Mouse (Mus musculus): ENCODE results near the gene Pdzk1ip1. TPM values are rescaled to one million over a fixed set of nuclear protein-coding genes. Genes with fewer than 3 reads are reported as not detected.

Gene Pdzk1ip1
- polyA plus RNA-seq, 1 experiment from 2014 or later, result 42.7 TPM

- H3K27ac ChIP-seq (replicated peaks), result peak overlapping the region; percentile 84
- H3K9ac ChIP-seq, result no peak overlapping the region
- no peaks in the 10 kb centered on the region for H3K36me3 ChIP-seq
- 33% methylated on average over 3 of the region's 3 CpGs for WGBS
- ATAC-seq (ENCODE audit: extremely low read depth, insufficient number of reproducible peaks, low FRiP score, low TSS enrichment), result no peak
- no peak overlapping the region for H3K4me2 ChIP-seq
- H3K4me1 ChIP-seq, result peaks cover 27% of the 10 kb centered on the region
- peaks cover 59% of the 10 kb centered on the region for H3K27me3 ChIP-seq (replicated peaks)
- H3K4me3 ChIP-seq, result no peak overlapping the region
- no peaks in the 10 kb centered on the region for H3K9me3 ChIP-seq
Observed at GRCm38 (mm10) chr4:115075204-115075915, 13.1 kb upstream of the Pdzk1ip1 start.

- no peak for ATAC-seq (ENCODE audit: extremely low read depth, insufficient number of reproducible peaks, low FRiP score, low TSS enrichment)
- H3K4me1 ChIP-seq, result peaks cover 27% of the 10 kb centered on the region
- no peaks in the 10 kb centered on the region for H3K36me3 ChIP-seq
- no peaks in the 10 kb centered on the region for H3K9me3 ChIP-seq
- peaks cover 57% of the 10 kb centered on the region for H3K27me3 ChIP-seq (replicated peaks)
- WGBS, result 34% methylated on average over 10 of the region's 10 CpGs
- H3K4me3 ChIP-seq, result no peak overlapping the region
- H3K9ac ChIP-seq, result peak overlapping the region; percentile 5; the same call in 1 of the 2 replicates
- H3K27ac ChIP-seq (replicated peaks), result peak overlapping the region; percentile 28; the same call in 1 of the 2 replicates
- H3K4me2 ChIP-seq, result no peak overlapping the region
Observed at GRCm38 (mm10) chr4:115078892-115079820, 9.4 kb upstream of the Pdzk1ip1 start.

GRCm38 (mm10) chr4:115079821-115080349, 8.6 kb upstream of the Pdzk1ip1 start:
- Histone ChIP-seq H3K9me3 (no peaks in the 10 kb centered on the region), H3K4me2 (no peak overlapping the region), H3K4me3 (no peak overlapping the region), H3K9ac (no peak overlapping the region), H3K4me1 (peaks cover 27% of the 10 kb centered on the region), H3K36me3 (no peaks in the 10 kb centered on the region), H3K27me3 (replicated peaks) (peaks cover 58% of the 10 kb centered on the region), H3K27ac (replicated peaks) (0 out of 2 replicates have a peak overlapping the region, but pooled peaks have one; percentile 28)
- no peak for ATAC-seq (ENCODE audit: extremely low read depth, insufficient number of reproducible peaks, low FRiP score, low TSS enrichment)
- WGBS, result 32% methylated on average over 5 of the region's 5 CpGs

- Histone ChIP-seq H3K4me2 (no peak overlapping the region), H3K9me3 (no peaks in the 10 kb centered on the region), H3K27me3 (replicated peaks) (peaks cover 67% of the 10 kb centered on the region), H3K27ac (replicated peaks) (no peak overlapping the region), H3K9ac (no peak overlapping the region), H3K4me3 (no peak overlapping the region), H3K36me3 (no peaks in the 10 kb centered on the region), H3K4me1 (peaks cover 17% of the 10 kb centered on the region)
- WGBS, result 67% methylated on average over 3 of the region's 3 CpGs
- no peak for ATAC-seq (ENCODE audit: extremely low read depth, insufficient number of reproducible peaks, low FRiP score, low TSS enrichment)
Observed at GRCm38 (mm10) chr4:115083031-115083430, 5.5 kb upstream of the Pdzk1ip1 start.

- H3K9ac ChIP-seq, result no peak overlapping the region
- no peak overlapping the region for H3K4me2 ChIP-seq
- WGBS, result 26% methylated on average over 6 of the region's 6 CpGs
- no peak overlapping the region for H3K27ac ChIP-seq (replicated peaks)
- peaks cover 6% of the 10 kb centered on the region; the same call in 1 of the 2 replicates for H3K4me1 ChIP-seq
- H3K4me3 ChIP-seq, result no peak overlapping the region
- H3K9me3 ChIP-seq, result no peaks in the 10 kb centered on the region
- H3K36me3 ChIP-seq, result no peaks in the 10 kb centered on the region
- ATAC-seq (ENCODE audit: extremely low read depth, insufficient number of reproducible peaks, low FRiP score, low TSS enrichment), result no peak
- H3K27me3 ChIP-seq (replicated peaks), result peaks cover 86% of the 10 kb centered on the region
Observed at GRCm38 (mm10) chr4:115085522-115086095, 2.9 kb upstream of the Pdzk1ip1 start.

- peaks cover 84% of the 10 kb centered on the region for H3K27me3 ChIP-seq (replicated peaks)
- peaks cover 6% of the 10 kb centered on the region; the same call in 1 of the 2 replicates for H3K4me1 ChIP-seq
- 64% methylated on average over 4 of the region's 4 CpGs for WGBS
- ATAC-seq (ENCODE audit: extremely low read depth, insufficient number of reproducible peaks, low FRiP score, low TSS enrichment), result no peak
- H3K9me3 ChIP-seq, result no peaks in the 10 kb centered on the region
- H3K36me3 ChIP-seq, result no peaks in the 10 kb centered on the region
- H3K9ac ChIP-seq, result no peak overlapping the region
- H3K4me2 ChIP-seq, result peak overlapping the region; percentile 22; the same call in 1 of the 2 replicates
- no peak overlapping the region for H3K27ac ChIP-seq (replicated peaks)
- no peak overlapping the region for H3K4me3 ChIP-seq
Observed at GRCm38 (mm10) chr4:115086257-115086656, 2.3 kb upstream of the Pdzk1ip1 start.

- Histone ChIP-seq H3K27me3 (replicated peaks) (peaks cover 83% of the 10 kb centered on the region), H3K27ac (replicated peaks) (no peak overlapping the region), H3K4me3 (no peak overlapping the region), H3K36me3 (no peaks in the 10 kb centered on the region), H3K9me3 (no peaks in the 10 kb centered on the region), H3K4me2 (peak overlapping the region; percentile 57; the same call in 1 of the 2 replicates), H3K9ac (no peak overlapping the region), H3K4me1 (peaks cover 6% of the 10 kb centered on the region; the same call in 1 of the 2 replicates)
- 0 out of 2 replicates have a peak, but pooled peaks have one; percentile 7 for ATAC-seq (ENCODE audit: extremely low read depth, insufficient number of reproducible peaks, low FRiP score, low TSS enrichment)
- 50% methylated on average over 3 of the region's 3 CpGs for WGBS
Observed at GRCm38 (mm10) chr4:115086763-115087415, 1.6 kb upstream of the Pdzk1ip1 start.

- peak; percentile 37 for ATAC-seq (ENCODE audit: extremely low read depth, insufficient number of reproducible peaks, low FRiP score, low TSS enrichment)
- H3K4me2 ChIP-seq, result peak overlapping the region; percentile 57
Observed at GRCm38 (mm10) chr4:115090592-115090991, 2.1 kb downstream of the Pdzk1ip1 start.

GRCm38 (mm10) chr4:115091806-115092205, 3.3 kb downstream of the Pdzk1ip1 start:
- Histone ChIP-seq H3K27ac (replicated peaks) (no peak overlapping the region), H3K9me3 (no peaks in the 10 kb centered on the region), H3K9ac (no peak overlapping the region), H3K27me3 (replicated peaks) (peaks cover 84% of the 10 kb centered on the region), H3K36me3 (no peaks in the 10 kb centered on the region), H3K4me2 (peak overlapping the region; percentile 57), H3K4me3 (peak overlapping the region; percentile 40), H3K4me1 (peaks cover 21% of the 10 kb centered on the region)
- no peak for ATAC-seq (ENCODE audit: extremely low read depth, insufficient number of reproducible peaks, low FRiP score, low TSS enrichment)
- 81% methylated on average over 3 of the region's 3 CpGs for WGBS

More at GRCm38 (mm10) chr4:115090592-115090991, 2.1 kb downstream of the Pdzk1ip1 start:
- Histone ChIP-seq H3K4me3 (peak overlapping the region; percentile 40), H3K27ac (replicated peaks) (0 out of 2 replicates have a peak overlapping the region, but pooled peaks have one; percentile 48), H3K9me3 (no peaks in the 10 kb centered on the region), H3K4me1 (peaks cover 9% of the 10 kb centered on the region), H3K36me3 (no peaks in the 10 kb centered on the region), H3K9ac (no peak overlapping the region), H3K27me3 (replicated peaks) (peaks cover 84% of the 10 kb centered on the region)
- 61% methylated on average over 2 of the region's 2 CpGs for WGBS

- ATAC-seq (ENCODE audit: extremely low read depth, insufficient number of reproducible peaks, low FRiP score, low TSS enrichment), result no peak
- WGBS, result 76% methylated on average over 4 of the region's 4 CpGs
- peak overlapping the region; percentile 57 for H3K4me2 ChIP-seq
Observed at GRCm38 (mm10) chr4:115093331-115093864, 4.9 kb downstream of the Pdzk1ip1 start.

More at GRCm38 (mm10) chr4:115093331-115093864, 4.9 kb downstream of the Pdzk1ip1 start:
- Histone ChIP-seq H3K27me3 (replicated peaks) (peaks cover 77% of the 10 kb centered on the region), H3K4me3 (peak overlapping the region; percentile 14; the same call in 1 of the 2 replicates), H3K4me1 (peaks cover 25% of the 10 kb centered on the region), H3K36me3 (no peaks in the 10 kb centered on the region), H3K27ac (replicated peaks) (0 out of 2 replicates have a peak overlapping the region, but pooled peaks have one; percentile 12), H3K9ac (peak overlapping the region; percentile 47; the same call in 1 of the 2 replicates), H3K9me3 (no peaks in the 10 kb centered on the region)
